Mouse (Mus musculus) kidney, adult 2 months (tissue): ENCODE measurements at regions not wholly inside any gene's neighbourhood (a gene's known extent, or its start where the extent isn't known, plus 50 kb on each side); places are given as distances from the start of the nearest gene placed in this dataset.

Experiments used
- DNase-seq: peaks from one replicate; pipeline ENCODE4 v3.0.0; 2021
- H3K27ac ChIP-seq: fragments of 200-500 bp; 2 replicates; pipeline ENCODE4 v1.5.1; 2012; ENCODE audit warnings: low read depth, low read length, control low read depth, inconsistent platforms; ENCODE audit not compliant: insufficient read depth
- H3K27me3 ChIP-seq: fragments of 200-500 bp; replicated peaks from 2 replicates; pipeline ENCODE4 v1.6.1; 2012; ENCODE audit warnings: mild to moderate bottlenecking, moderate library complexity, low read length, inconsistent platforms; ENCODE audit not compliant: control insufficient read depth, insufficient read depth
- H3K36me3 ChIP-seq: fragments of 200-500 bp; 2 replicates; pipeline ENCODE4 v1.6.1; 2012; ENCODE audit warnings: mild to moderate bottlenecking, moderate library complexity, low read length, inconsistent platforms; ENCODE audit not compliant: control insufficient read depth, insufficient read depth
- H3K4me1 ChIP-seq: fragments of 200-500 bp; 2 replicates; pipeline ENCODE4 v1.6.1; 2011; ENCODE audit warnings: low read length; ENCODE audit not compliant: control insufficient read depth, insufficient read depth
- H3K4me3 ChIP-seq: fragments of 200-500 bp; 2 replicates; pipeline ENCODE4 v1.5.1; 2011; ENCODE audit warnings: mild to moderate bottlenecking, low read depth, low read length, control low read depth; ENCODE audit not compliant: insufficient read depth
- CTCF ChIP-seq: fragments of 200-500 bp; conservative IDR thresholded peaks from 2 replicates; pipeline ENCODE4 v1.5.1; 2011; ENCODE audit warnings: low read depth, mild to moderate bottlenecking, control low read depth, low read length, moderate library complexity, mixed read lengths; ENCODE audit not compliant: insufficient read depth, insufficient read length
- POLR2A ChIP-seq: fragments of 200-500 bp; IDR thresholded peaks from one replicate; pipeline ENCODE4 v1.6.1; 2011; ENCODE audit warnings: low read depth, low read length, control low read depth
- WGBS: fragments of 180-500 bp; shearing (Covaris S2); methylation state at CpG from one replicate; pipeline ENCODE4 v1.1.7; 2018; 5-methylcytosine and 5-hydroxymethylcytosine counted together

DNA sequence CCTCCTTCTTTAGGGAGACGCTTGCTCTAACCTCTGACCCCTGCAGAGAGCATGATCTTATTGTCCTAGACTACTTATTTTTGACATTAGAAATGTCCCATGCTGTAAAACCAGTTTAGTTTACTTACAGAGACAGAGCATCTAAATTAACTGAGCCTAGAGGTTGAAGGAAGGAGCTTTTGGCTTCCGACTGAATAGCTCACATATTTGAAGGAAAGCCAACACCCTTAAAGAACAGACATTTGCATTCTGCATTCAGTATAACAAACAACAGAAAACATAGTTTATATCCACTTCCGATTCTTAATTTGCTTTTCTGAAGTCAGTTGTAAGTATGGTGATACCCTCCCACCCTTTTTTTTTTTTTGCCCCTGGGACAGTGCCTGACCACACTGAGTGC, 119.3 kb downstream of the Zfp365 start:
- Histone ChIP-seq H3K36me3 (no peaks in the 10 kb centered on the region), H3K27ac (no peak overlapping the region), H3K4me3 (no peak overlapping the region), H3K4me1 (no peaks in the 10 kb centered on the region), H3K27me3 (no peaks in the 10 kb centered on the region)
- DNase-seq: no peak
- TF ChIP-seq CTCF (no peak), POLR2A (no peak)
- WGBS: 49% methylated on average over 3 of the region's 3 CpGs

- DNase-seq: no peak
- no peaks in the 10 kb centered on the region for H3K36me3 ChIP-seq
- H3K27me3 ChIP-seq: no peaks in the 10 kb centered on the region
- H3K27ac ChIP-seq: no peak overlapping the region
- no peak overlapping the region for H3K4me3 ChIP-seq
- WGBS: 77% methylated on average over 12 of the region's 12 CpGs
- TF ChIP-seq CTCF: no peak
- no peak for TF ChIP-seq POLR2A
- peaks cover 14% of the 10 kb centered on the region for H3K4me1 ChIP-seq
These were observed 122.8 kb downstream of the Zfp365 start for GRCm38 (mm10) chr10:67789651-67790050.

- 54% methylated on average over 6 of the region's 6 CpGs for WGBS
- no peak for DNase-seq
- Histone ChIP-seq H3K4me3 (no peak overlapping the region), H3K27me3 (no peaks in the 10 kb centered on the region), H3K4me1 (peaks cover 14% of the 10 kb centered on the region), H3K27ac (0 out of 2 replicates have a peak overlapping the region, but pooled peaks have one; percentile 6), H3K36me3 (no peaks in the 10 kb centered on the region)
- TF ChIP-seq CTCF (no peak), POLR2A (no peak)
These were observed 124.3 kb downstream of the Zfp365 start for GRCm38 (mm10) chr10:67788116-67788515.

DNA sequence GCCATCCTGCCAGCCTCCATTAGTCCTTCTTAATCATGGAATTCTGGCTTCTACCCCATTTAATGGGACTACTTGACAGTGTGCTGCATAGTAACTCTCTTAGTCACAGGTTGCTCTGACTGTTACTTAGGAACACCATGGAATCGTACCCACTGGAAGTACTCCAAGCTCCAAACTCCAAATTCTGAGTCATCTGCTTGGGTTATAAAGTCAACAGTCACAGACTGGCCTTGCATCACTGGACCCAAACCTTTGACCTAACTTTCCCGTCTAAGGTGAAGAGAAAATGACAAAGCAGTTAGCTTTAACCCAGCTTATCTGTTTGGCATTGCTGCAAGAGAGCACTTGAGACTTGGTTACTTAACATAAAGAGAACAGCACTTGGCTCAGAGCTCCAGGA, 126.9 kb downstream of the Zfp365 start:
- 42% methylated on average over 2 of the region's 2 CpGs for WGBS
- TF ChIP-seq CTCF (no peak), POLR2A (no peak)
- peak; percentile 89 for DNase-seq
- Histone ChIP-seq H3K4me3 (no peak overlapping the region), H3K27me3 (no peaks in the 10 kb centered on the region), H3K36me3 (no peaks in the 10 kb centered on the region), H3K4me1 (peaks cover 14% of the 10 kb centered on the region), H3K27ac (peak overlapping the region; percentile 56; the same call in 1 of the 2 replicates)

- Histone ChIP-seq H3K27ac (peak overlapping the region; percentile 79), H3K36me3 (no peaks in the 10 kb centered on the region), H3K4me1 (no peaks in the 10 kb centered on the region), H3K4me3 (no peak overlapping the region), H3K27me3 (no peaks in the 10 kb centered on the region)
- DNase-seq: peak; percentile 52
- WGBS: 80% methylated on average over 10 of the region's 10 CpGs
- TF ChIP-seq POLR2A: no peak
These were observed 134.1 kb downstream of the Zfp365 start for GRCm38 (mm10) chr10:67778341-67778740.

DNA sequence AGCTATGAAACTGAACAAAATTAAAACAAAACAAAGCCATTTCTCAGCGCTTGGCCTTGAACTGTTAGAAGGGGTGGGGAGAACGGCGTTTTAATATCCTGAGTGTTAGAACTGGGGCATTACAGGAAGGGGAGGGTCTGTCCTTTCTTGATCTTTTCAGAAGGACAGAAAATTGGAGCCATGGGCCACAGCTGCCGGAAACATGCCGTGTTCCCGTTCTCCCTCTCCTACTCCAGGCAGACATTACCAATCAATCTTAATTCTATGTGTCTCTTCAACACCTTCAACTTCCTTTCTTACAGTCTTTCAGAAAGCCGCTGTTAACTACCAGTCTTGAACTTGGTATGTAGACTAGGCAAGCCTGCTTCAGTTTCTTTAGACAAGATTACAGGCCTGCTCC, 134.7 kb downstream of the Zfp365 start:
- H3K4me3 ChIP-seq: no peak overlapping the region
- H3K27ac ChIP-seq: peak overlapping the region; percentile 79
- H3K27me3 ChIP-seq: no peaks in the 10 kb centered on the region
- 75% methylated on average over 7 of the region's 7 CpGs for WGBS
- H3K36me3 ChIP-seq: no peaks in the 10 kb centered on the region
- TF ChIP-seq POLR2A (no peak), CTCF (no peak)
- peak; percentile 31 for DNase-seq
- H3K4me1 ChIP-seq: no peaks in the 10 kb centered on the region

GRCm38 (mm10) chr10:67776851-67777250, 135.6 kb downstream of the Zfp365 start:
- no peaks in the 10 kb centered on the region for H3K4me1 ChIP-seq
- H3K27ac ChIP-seq: peak overlapping the region; percentile 79; the same call in 1 of the 2 replicates
- peak; percentile 24 for DNase-seq

DNA sequence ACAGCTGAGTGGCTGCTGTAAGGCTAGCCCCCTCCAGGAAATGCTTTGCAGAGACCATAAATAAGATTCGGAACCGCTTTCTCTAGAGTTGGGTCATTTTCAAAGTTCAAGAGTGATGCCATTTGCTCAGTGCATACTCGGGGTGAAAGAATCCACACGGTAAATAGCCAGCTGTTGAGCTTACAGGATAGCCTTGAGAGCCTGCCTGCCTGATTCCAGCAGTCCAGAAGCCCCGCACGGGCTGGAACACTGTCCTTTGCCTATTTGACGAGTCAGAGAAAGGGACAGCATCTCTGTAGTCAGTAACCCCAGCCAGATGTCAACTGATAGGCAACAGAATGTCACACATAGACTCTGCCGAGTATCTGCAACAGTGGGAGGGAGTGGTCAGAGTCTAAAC, 140.7 kb downstream of the Zfp365 start:
- Histone ChIP-seq H3K27me3 (no peaks in the 10 kb centered on the region), H3K4me1 (no peaks in the 10 kb centered on the region), H3K36me3 (no peaks in the 10 kb centered on the region), H3K27ac (0 out of 2 replicates have a peak overlapping the region, but pooled peaks have one; percentile 5), H3K4me3 (no peak overlapping the region)
- no peak for DNase-seq
- TF ChIP-seq POLR2A: no peak
- no peak for TF ChIP-seq CTCF
- 63% methylated on average over 8 of the region's 8 CpGs for WGBS

More at GRCm38 (mm10) chr10:67776851-67777250, 135.6 kb downstream of the Zfp365 start:
- no peaks in the 10 kb centered on the region for H3K27me3 ChIP-seq
- 83% methylated on average over 9 of the region's 9 CpGs for WGBS
- H3K4me3 ChIP-seq: no peak overlapping the region
- no peaks in the 10 kb centered on the region for H3K36me3 ChIP-seq
- TF ChIP-seq POLR2A: no peak
- no peak for TF ChIP-seq CTCF
